Mouse (Mus musculus) intestine, postnatal 0 days (tissue): ENCODE measurements around the gene Dlgap1. TPM values are rescaled to one million over a fixed set of nuclear protein-coding genes. Genes with fewer than 3 reads are reported as not detected.

ENCODE experiments used
- ATAC-seq: fragments of 200-750 bp; cut with Nextera tagmentation; 2 replicates; pipeline ENCODE4 v1.8.0; 2017; ENCODE audit warnings: mild to moderate bottlenecking, moderate TSS enrichment, moderate library complexity
- H3K27ac ChIP-seq: fragments of 300-500 bp; sonication (generic); 2 replicates; pipeline ENCODE4 v1.5.1; 2014; ENCODE audit warnings: mild to moderate bottlenecking, low read depth, low read length, moderate library complexity
- H3K27me3 ChIP-seq: fragments of 300-500 bp; sonication (generic); replicated peaks from 2 replicates; pipeline ENCODE4 v1.6.1; 2014; ENCODE audit warnings: low read length, mixed read lengths; ENCODE audit not compliant: control insufficient read depth, insufficient read depth
- H3K36me3 ChIP-seq: fragments of 300-500 bp; sonication (generic); 2 replicates; pipeline ENCODE4 v1.6.1; 2014; ENCODE audit warnings: mild to moderate bottlenecking, moderate library complexity; ENCODE audit not compliant: control insufficient read depth, insufficient read depth
- H3K4me1 ChIP-seq: fragments of 300-500 bp; sonication (generic); replicated peaks from 2 replicates; pipeline ENCODE4 v1.6.1; 2014; ENCODE audit warnings: antibody characterized with exemption, low read length, mixed read lengths; ENCODE audit not compliant: control insufficient read depth, insufficient read depth
- H3K4me2 ChIP-seq: fragments of 300-500 bp; sonication (generic); replicated peaks from 2 replicates; pipeline ENCODE4 v1.6.1; 2014; ENCODE audit warnings: low read depth, mild to moderate bottlenecking, moderate library complexity
- H3K4me3 ChIP-seq: fragments of 300-500 bp; sonication (generic); 2 replicates; pipeline ENCODE4 v1.5.1; 2014; ENCODE audit warnings: low read depth, low read length
- H3K9ac ChIP-seq: fragments of 300-500 bp; sonication (generic); 2 replicates; pipeline ENCODE4 v1.6.1; 2014; ENCODE audit warnings: mild to moderate bottlenecking, low read depth, low read length
- H3K9me3 ChIP-seq: fragments of 300-500 bp; sonication (generic); 2 replicates; pipeline ENCODE4 v1.6.1; 2016; ENCODE audit warnings: mixed run types; ENCODE audit not compliant: control insufficient read depth
- CTCF ChIP-seq: sonication (generic); IDR thresholded peaks from 2 replicates; pipeline ENCODE4 v1.5.1; 2016; ENCODE audit warnings: low read depth, mild to moderate bottlenecking, control low read depth, antibody characterized with exemption, moderate library complexity
- WGBS: fragments of 180-500 bp; shearing (Covaris S2); extraction: QIAGEN DNeasy Blood & Tissue Kit; methylation state at CpG from one replicate; pipeline ENCODE4 v1.1.7; 2014; 5-methylcytosine and 5-hydroxymethylcytosine counted together
- polyA plus RNA-seq: library from polyadenylated mRNA; unstranded; fragments of >200 nt; fragmentation: Nextera tagmentation; extraction: Ambion mirVana; gene quantifications from 2 replicates; pipeline ENCODE4 v1.2.1, GENCODE M21; 2015

Dlgap1 gene
- 0.85 and 0.89 TPM in 2 replicates for polyA plus RNA-seq

DNA sequence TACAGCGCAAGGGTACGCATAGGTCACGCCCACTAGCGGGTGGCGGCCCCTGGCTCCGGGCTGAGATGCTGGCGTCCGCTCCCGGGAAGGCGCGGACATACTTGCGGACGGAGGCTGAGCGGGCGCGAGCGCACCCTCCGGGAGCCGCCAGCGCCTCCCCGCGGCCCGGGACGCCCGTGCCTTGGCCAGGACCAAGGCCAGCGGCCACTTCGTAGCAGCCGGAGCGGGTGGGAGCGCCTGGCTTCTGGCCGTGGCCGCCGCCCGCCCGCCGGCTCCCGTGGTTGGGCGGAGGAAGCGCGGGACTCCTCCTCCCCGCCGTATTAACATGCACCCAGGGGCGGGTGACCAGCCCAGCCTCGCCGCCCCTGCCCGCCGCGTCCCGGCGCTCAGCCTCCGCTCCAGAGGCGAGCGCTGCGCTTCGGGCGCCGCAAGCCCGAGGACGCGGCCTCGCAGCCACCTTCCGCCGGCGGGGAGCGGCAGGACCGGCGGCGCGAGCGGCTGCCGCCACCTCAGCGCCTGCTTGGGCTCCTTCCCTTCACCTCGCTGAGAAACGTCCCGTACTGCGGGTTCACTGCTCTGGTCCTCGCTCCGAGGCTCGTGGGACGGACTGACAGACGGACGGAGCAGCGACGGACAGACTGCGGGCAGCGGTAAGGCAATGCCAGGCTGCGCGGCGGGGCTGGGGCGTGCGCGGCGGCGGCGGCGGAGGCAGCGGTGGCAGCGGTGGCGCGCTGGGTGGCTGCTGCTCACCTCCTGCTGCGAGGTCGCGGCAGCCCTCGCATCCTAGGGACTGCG, at the start of gene Dlgap1:
Gene Dlgap1 (plus strand): TSS at position 53 of the 795 bp plus-strand sequence.
- no peaks in the 10 kb centered on the region for H3K9me3 ChIP-seq
- H3K9ac ChIP-seq: no peak within 1 kb of the TSS
- TF ChIP-seq CTCF: peak; percentile 68
- H3K36me3 ChIP-seq: no peaks in the 10 kb centered on the region
- no peak within 1 kb of the TSS for H3K27ac ChIP-seq
- under 1% methylated on average over 94 of the region's 105 CpGs for WGBS
- H3K4me3 ChIP-seq: peak within 1 kb of the TSS; percentile 48
- no peaks in the 10 kb centered on the region for H3K4me1 ChIP-seq
- peak; percentile 86 for ATAC-seq
- peaks cover 34% of the 10 kb centered on the region for H3K27me3 ChIP-seq
- H3K4me2 ChIP-seq: peak within 1 kb of the TSS; percentile 83

DNA sequence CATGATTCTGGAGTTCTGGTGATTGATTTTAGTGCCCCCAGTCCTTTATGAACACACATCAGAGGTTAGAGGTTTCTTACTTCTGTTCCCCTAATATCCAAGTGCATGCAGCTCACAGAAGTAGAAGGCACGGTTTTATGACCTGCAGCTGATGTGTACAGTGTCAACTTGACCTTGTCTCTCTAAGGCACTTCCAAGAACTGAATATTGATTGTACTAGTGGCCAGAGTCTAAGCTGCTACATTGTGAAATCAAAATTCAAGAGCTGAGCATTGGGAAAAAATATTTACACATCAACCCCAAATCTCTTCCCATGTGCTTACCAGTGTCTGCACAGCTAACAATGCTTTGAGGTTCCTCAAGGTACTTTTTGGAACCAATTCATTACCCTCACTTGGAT, 13.9 kb upstream of the Dlgap1 start:
- no peaks in the 10 kb centered on the region for H3K9me3 ChIP-seq
- ATAC-seq: no peak
- H3K36me3 ChIP-seq: no peaks in the 10 kb centered on the region
- H3K4me2 ChIP-seq: no peak overlapping the region
- H3K4me1 ChIP-seq: no peaks in the 10 kb centered on the region
- no peaks in the 10 kb centered on the region for H3K27me3 ChIP-seq
- H3K4me3 ChIP-seq: no peak overlapping the region
- no peak overlapping the region for H3K27ac ChIP-seq
- H3K9ac ChIP-seq: no peak overlapping the region
- no peak for TF ChIP-seq CTCF
- 55% methylated on average over 1 of the region's 1 CpGs for WGBS

DNA sequence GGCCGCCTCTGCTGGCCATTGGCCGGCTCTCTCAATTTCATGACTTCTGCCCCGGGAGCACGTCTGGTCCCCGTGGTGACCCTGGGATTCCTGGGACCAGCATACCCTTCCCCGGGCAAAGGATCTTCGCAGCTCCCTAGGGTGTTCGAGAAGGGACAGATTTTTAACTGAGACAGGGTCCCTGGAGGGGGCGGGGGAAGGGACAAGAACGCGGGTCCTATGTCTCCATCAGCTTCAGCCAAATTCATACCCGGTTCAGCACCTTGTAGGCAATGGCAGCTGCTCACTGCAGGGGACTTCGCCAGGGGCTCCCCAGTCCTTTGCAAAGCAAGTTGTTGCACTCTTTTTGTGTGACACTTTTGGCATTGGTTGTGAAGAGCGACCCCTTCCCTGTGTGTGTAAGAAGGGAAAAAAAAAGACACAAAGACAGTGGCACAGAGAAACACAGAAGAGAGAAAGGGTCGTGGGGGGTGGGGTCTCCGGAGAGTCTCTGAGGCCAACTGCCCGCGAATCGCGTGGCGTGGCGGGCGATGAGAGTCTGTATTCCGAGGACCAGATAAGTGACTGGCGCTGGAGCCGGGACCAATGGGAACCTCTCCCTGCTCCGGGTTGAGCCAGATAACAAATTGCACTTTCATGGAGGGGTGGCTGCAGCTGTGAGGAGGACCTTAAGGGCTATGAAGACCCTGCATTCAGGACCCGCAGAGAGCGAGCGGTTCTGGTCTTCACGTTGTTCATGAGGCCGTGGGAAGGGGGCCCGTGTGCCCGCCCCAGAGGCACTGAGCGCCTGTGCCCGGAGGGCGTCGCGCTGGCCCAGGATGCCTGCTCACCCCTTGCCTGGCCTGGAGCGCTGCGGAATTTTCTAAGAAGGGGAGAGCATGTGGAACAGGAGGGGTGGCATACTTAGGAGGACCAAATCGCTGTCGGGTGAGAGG, 1.2 kb downstream of the Dlgap1 start:
- TF ChIP-seq CTCF: no peak
- 3% methylated on average over 43 of the region's 43 CpGs for WGBS
- Histone ChIP-seq H3K4me1 (no peaks in the 10 kb centered on the region), H3K36me3 (no peaks in the 10 kb centered on the region), H3K9ac (no peak overlapping the region), H3K4me2 (peak overlapping the region; percentile 83), H3K27me3 (peaks cover 34% of the 10 kb centered on the region), H3K9me3 (no peaks in the 10 kb centered on the region), H3K27ac (no peak overlapping the region), H3K4me3 (peak overlapping the region; percentile 48)
- no peak for ATAC-seq

DNA sequence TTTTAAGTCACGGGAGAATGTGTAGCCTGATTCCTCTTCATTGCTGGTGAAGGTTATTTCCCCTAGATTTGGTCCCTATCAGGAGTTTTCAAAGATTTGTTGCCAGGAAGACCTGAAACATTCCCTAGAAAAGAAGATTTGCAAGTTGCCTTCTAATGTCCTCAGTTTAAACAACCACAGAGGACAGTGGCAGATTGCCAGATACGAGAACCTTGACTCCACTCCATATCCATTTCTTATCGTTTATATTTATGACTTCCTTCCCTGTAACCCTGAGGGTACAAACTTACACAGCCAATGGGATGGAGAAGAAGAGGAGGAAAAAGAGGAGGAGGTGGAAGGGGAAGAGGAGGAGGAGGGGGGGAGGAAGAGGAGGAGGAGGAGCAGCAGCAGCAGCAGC, 4.2 kb downstream of the Dlgap1 start:
- H3K9ac ChIP-seq: no peak overlapping the region
- H3K4me1 ChIP-seq: no peaks in the 10 kb centered on the region
- no peaks in the 10 kb centered on the region for H3K36me3 ChIP-seq
- H3K27ac ChIP-seq: no peak overlapping the region
- ATAC-seq: no peak
- H3K4me3 ChIP-seq: no peak overlapping the region
- TF ChIP-seq CTCF: no peak
- H3K27me3 ChIP-seq: peaks cover 33% of the 10 kb centered on the region
- 47% methylated on average over 3 of the region's 3 CpGs for WGBS
- no peaks in the 10 kb centered on the region for H3K9me3 ChIP-seq
- H3K4me2 ChIP-seq: no peak overlapping the region

DNA sequence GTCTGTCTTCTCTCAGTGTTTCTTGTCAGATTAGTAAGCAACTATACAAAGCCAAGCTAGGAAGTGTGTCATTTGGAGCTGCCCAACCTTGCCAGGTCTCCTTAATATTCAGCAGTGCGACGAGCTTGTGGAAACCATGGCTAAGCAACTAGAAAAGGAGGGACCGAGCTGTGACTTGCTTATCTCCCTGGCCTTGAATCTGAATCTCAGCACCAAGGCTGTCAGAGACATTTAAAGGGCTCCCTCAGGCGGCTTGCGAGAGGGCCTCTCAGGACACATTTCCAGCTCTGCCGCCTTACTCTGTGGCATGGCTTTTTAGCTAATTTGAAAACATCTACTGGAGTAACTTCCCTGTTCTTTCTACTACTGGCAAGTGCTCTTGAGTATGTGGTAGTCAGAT, 5.1 kb downstream of the Dlgap1 start:
- no peak overlapping the region for H3K27ac ChIP-seq
- no peaks in the 10 kb centered on the region for H3K9me3 ChIP-seq
- H3K4me3 ChIP-seq: no peak overlapping the region
- 60% methylated on average over 6 of the region's 6 CpGs for WGBS
- no peak overlapping the region for H3K4me2 ChIP-seq
- no peak for ATAC-seq
- no peak for TF ChIP-seq CTCF
- H3K27me3 ChIP-seq: peaks cover 24% of the 10 kb centered on the region
- H3K36me3 ChIP-seq: no peaks in the 10 kb centered on the region
- no peak overlapping the region for H3K9ac ChIP-seq
- H3K4me1 ChIP-seq: no peaks in the 10 kb centered on the region

DNA sequence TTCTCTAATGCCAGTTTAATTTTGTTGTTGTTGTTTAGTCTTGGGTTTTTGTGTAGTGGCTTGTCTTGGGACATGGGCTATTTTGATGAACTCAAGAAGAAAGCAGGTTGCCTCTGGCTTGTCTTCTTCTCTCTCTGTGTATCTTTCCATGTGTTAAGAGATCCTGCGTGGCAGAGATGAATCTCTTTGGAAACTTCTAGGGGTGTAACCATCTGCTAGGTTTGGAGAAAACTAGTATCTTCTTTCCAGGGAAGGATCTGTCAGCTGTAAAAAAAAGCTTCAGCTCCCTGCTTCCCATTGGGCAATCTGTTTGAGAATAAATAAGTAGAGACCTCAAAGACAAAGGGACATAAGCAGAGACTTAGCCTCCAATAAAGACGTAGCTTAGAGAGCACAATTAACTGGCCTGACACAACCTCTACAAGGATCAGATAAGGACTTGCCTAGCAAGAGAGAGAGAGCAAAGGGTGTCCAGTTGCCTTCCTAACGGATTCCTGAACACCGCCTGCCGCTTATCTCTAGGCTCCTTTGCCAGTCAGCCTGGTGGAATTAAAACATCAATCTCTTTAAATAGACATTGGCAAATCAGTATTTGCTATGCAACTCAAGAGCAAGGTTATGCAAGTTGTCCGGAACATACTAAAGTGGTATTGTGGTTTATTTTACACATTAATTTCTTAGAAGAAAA, 13.5 kb downstream of the Dlgap1 start:
- WGBS: 44% methylated on average over 6 of the region's 6 CpGs
- H3K27me3 ChIP-seq: no peaks in the 10 kb centered on the region
- H3K9ac ChIP-seq: no peak overlapping the region
- no peaks in the 10 kb centered on the region for H3K9me3 ChIP-seq
- H3K4me1 ChIP-seq: no peaks in the 10 kb centered on the region
- H3K27ac ChIP-seq: no peak overlapping the region
- TF ChIP-seq CTCF: no peak
- no peak for ATAC-seq
- no peaks in the 10 kb centered on the region for H3K36me3 ChIP-seq
- H3K4me2 ChIP-seq: no peak overlapping the region
- H3K4me3 ChIP-seq: no peak overlapping the region
